Mouse (Mus musculus): Measurements from ENCODE around the gene Prtn3. TPM values are rescaled to one million over a fixed set of nuclear protein-coding genes. Genes with fewer than 3 reads are reported as not detected.
"Not testable (repeated sequence)": the region's sequence is repeated elsewhere in the genome, so short reads cannot be mapped to it uniquely, and the experiment has no call there.

Prtn3 gene
- polyA plus RNA-seq, 1 experiment from 2014 or later, result 5.6 TPM

DNA sequence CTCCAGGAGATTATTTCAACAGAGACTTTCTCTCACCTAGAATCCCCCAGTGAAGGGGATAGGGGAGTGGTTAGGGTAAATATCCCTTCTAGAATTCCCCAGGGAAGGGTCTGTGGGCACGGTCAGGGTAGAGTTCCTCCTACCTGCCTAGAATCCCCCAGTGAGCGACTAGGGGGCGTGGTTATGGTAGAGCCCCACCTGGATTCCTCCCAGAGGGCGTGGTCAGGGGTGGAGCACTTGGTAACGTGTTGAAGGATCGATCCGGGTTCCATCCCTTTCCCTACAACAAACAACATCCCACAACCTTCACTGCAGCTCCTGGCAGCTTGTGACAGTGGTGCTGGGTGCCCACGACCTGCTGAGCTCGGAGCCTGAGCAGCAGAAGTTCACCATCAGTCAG lies 6.4 kb downstream of the Prtn3 start:
- no peak overlapping the region for H3K4me2 ChIP-seq (replicated peaks)
- peaks cover 7% of the 10 kb centered on the region; the same call in 1 of the 2 replicates for H3K27me3 ChIP-seq
- no peaks in the 10 kb centered on the region for H3K9me3 ChIP-seq (replicated peaks)
- no peaks in the 10 kb centered on the region for H3K36me3 ChIP-seq
- no peak overlapping the region for H3K4me3 ChIP-seq (replicated peaks)
- H3K4me1 ChIP-seq, result peaks cover 42% of the 10 kb centered on the region
- no peak overlapping the region for H3K9ac ChIP-seq
- H3K27ac ChIP-seq (replicated peaks), result no peak overlapping the region
- 17% methylated on average over 9 of the region's 9 CpGs for WGBS
- no peak for ATAC-seq (ENCODE audit: insufficient number of reproducible peaks, low FRiP score, low TSS enrichment, low read depth)

DNA sequence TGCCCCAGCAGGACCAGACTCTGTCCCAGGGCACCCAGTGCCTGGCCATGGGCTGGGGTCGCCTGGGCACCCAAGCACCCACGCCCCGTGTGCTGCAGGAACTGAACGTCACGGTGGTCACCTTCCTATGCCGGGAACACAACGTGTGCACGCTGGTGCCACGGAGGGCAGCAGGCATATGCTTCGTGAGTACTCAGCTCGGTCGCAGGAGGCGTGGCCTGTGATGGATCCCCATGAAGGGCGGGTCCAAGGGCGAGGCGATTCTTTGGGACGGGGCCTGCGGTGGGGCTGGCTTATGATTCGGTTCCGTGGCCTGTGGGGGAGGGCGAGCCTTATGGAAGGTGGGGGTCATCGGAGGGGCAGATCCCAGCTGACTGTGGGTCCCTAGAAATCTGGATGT lies 7.7 kb downstream of the Prtn3 start:
- ATAC-seq (ENCODE audit: insufficient number of reproducible peaks, low FRiP score, low TSS enrichment, low read depth), result 0 out of 2 replicates have a peak, but pooled peaks have one; percentile 6
- Histone ChIP-seq H3K4me2 (replicated peaks) (peak overlapping the region; percentile 43), H3K36me3 (no peaks in the 10 kb centered on the region), H3K4me3 (replicated peaks) (peak overlapping the region; percentile 16), H3K4me1 (peaks cover 42% of the 10 kb centered on the region), H3K27ac (replicated peaks) (no peak overlapping the region), H3K27me3 (peaks cover 7% of the 10 kb centered on the region; the same call in 1 of the 2 replicates), H3K9ac (no peak overlapping the region), H3K9me3 (replicated peaks) (no peaks in the 10 kb centered on the region)
- 5% methylated on average over 22 of the region's 22 CpGs for WGBS

DNA sequence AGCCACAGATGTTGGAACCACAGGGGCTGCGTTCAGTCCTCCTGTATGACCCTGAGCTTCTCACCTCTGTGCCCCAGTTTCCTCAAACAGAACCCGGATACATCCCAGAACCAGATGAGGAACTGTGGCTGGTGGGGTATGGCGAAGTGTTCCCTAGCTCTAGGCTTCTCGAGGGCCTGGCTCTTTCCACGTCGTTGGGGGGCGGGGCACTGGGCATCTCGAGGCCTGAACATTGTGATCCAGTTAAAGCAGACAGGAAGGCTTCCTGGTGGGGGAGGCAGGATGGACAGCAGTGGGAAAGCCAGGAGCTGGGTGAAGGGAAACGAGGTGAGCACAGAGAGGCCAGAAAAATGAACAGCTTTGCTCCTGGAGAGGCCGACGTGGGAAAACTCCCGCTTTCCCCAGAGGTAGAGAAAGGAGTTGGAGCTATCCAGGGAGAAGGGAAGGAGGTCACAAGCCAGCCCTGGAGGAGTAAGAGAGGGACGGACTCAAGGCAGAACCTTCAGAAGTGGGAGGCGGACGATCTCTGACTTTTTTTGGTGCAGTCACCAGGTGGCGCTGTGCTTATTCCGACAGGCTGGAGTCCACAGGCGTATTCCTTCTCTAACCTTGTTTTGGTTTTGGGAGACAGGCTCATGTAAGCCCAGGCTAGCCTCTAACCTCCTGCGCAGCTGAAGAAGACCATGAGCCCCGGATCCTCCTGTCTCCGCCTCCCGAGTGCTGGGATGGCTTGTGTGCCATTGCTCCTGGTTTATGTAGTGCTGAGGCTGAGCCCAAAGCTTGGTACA lies 9.2 kb downstream of the Prtn3 start:
- Histone ChIP-seq H3K4me2 (replicated peaks) (no peak overlapping the region; the same call in 1 of the 2 replicates), H3K27me3 (peaks cover 7% of the 10 kb centered on the region; the same call in 1 of the 2 replicates), H3K4me1 (peaks cover 34% of the 10 kb centered on the region), H3K9ac (no peak overlapping the region), H3K4me3 (replicated peaks) (no peak overlapping the region), H3K36me3 (no peaks in the 10 kb centered on the region), H3K9me3 (replicated peaks) (no peaks in the 10 kb centered on the region), H3K27ac (replicated peaks) (no peak overlapping the region)
- WGBS, result 15% methylated on average over 22 of the region's 22 CpGs
- ATAC-seq (ENCODE audit: insufficient number of reproducible peaks, low FRiP score, low TSS enrichment, low read depth), result no peak

DNA sequence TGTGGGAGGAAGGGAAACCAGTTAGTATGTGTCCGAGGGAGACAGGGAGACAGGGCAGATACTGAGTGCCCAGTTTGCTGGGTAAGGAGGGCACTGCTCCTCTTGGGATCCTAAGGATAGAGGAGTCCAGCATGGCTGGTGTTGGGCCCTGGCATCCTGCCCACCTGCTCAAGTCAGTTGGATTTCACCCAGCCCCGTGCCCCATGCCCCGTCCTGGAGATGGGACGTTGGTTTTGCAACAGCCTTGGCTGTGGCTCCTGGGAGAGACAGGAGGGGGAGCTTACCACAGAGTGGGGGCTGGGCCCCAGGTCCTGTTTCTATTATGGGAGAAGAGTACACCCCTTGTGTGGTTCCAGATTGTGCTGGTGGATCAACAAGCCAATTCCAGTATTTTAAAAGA lies 10.2 kb downstream of the Prtn3 start:
- WGBS, result 69% methylated on average over 4 of the region's 4 CpGs
- Histone ChIP-seq H3K27me3 (peaks cover 7% of the 10 kb centered on the region; the same call in 1 of the 2 replicates), H3K36me3 (no peaks in the 10 kb centered on the region), H3K9me3 (replicated peaks) (no peaks in the 10 kb centered on the region), H3K4me2 (replicated peaks) (no peak overlapping the region), H3K4me3 (replicated peaks) (no peak overlapping the region), H3K4me1 (peaks cover 34% of the 10 kb centered on the region), H3K27ac (replicated peaks) (no peak overlapping the region), H3K9ac (no peak overlapping the region)
- ATAC-seq (ENCODE audit: insufficient number of reproducible peaks, low FRiP score, low TSS enrichment, low read depth), result no peak

DNA sequence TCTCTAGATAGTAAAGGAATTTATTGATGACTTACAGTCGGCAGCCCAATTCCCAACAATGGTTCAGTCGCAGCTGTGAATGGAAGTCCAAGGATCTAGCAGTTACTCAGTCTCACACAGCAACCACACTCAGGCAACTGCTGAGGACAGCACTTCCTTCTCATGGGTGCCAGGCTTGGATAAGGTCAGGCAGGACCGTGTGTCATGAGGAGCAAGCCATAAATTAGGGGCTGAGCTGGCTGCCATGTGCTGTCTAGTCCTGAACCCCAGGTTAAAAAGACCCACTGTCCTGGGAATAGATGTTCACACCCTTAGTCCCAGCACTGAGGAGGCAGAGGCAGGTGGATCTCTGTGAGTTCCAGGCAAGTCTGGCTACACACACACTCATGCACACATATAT lies 10.7 kb downstream of the Prtn3 start:
- not testable (repeated sequence) for H3K27me3 ChIP-seq; H3K4me2 ChIP-seq (replicated peaks); H3K9ac ChIP-seq; H3K27ac ChIP-seq (replicated peaks); H3K9me3 ChIP-seq (replicated peaks); H3K36me3 ChIP-seq; H3K4me3 ChIP-seq (replicated peaks); ATAC-seq (ENCODE audit: insufficient number of reproducible peaks, low FRiP score, low TSS enrichment, low read depth)
- H3K4me1 ChIP-seq, result peaks cover 34% of the 10 kb centered on the region
- 66% methylated on average over 3 of the region's 3 CpGs for WGBS

DNA sequence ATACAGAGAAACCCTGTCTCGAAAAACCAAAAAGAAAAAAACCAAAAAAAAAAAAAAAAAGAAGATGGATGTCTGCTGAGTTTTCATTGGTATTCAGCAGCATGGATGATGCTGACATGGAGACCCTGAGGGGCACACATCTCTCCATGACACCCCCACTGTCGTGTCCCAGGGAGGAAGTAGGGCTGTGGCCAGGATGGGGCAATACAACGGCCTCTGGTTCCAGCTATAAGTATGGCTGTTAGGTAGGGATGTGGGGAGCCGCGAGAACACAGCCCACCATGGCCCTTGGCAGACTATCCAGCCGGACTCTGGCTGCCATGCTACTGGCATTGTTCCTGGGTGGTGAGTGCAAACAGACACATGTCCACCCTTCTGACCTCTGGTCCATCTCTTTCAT lies 11.8 kb downstream of the Prtn3 start, which contains the start of gene Elane:
Elane (plus strand) TSS at position 194 of the 400 bp plus-strand sequence.
- Histone ChIP-seq H3K9ac (no peak within 1 kb of the TSS), H3K4me2 (replicated peaks) (no peak within 1 kb of the TSS), H3K9me3 (replicated peaks) (no peaks in the 10 kb centered on the region), H3K4me3 (replicated peaks) (no peak within 1 kb of the TSS), H3K27me3 (peaks cover 7% of the 10 kb centered on the region; the same call in 1 of the 2 replicates), H3K4me1 (peaks cover 27% of the 10 kb centered on the region), H3K27ac (replicated peaks) (no peak within 1 kb of the TSS), H3K36me3 (no peaks in the 10 kb centered on the region)
- ATAC-seq (ENCODE audit: insufficient number of reproducible peaks, low FRiP score, low TSS enrichment, low read depth), result no peak
- 78% methylated on average over 6 of the region's 6 CpGs for WGBS

DNA sequence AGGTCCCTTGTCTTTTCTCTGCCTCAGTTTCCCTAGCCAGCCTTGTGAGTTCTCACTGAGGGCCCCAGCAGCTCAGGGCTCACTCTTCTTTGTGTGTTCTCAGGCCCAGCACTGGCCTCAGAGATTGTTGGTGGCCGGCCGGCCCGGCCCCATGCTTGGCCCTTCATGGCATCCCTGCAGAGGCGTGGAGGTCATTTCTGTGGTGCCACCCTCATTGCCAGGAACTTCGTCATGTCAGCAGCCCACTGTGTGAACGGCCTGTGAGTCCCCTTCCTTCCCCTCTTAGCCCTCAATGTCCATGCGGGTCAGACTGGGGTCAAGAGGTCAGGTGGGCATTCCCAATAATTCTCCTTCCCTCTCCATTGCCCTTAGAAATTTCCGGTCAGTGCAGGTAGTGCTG lies 12.3 kb downstream of the Prtn3 start:
- H3K4me3 ChIP-seq (replicated peaks), result no peak overlapping the region
- no peaks in the 10 kb centered on the region for H3K9me3 ChIP-seq (replicated peaks)
- 80% methylated on average over 8 of the region's 8 CpGs for WGBS
- no peak overlapping the region for H3K4me2 ChIP-seq (replicated peaks)
- no peak overlapping the region for H3K9ac ChIP-seq
- no peak overlapping the region for H3K27ac ChIP-seq (replicated peaks)
- peaks cover 7% of the 10 kb centered on the region; the same call in 1 of the 2 replicates for H3K27me3 ChIP-seq
- H3K4me1 ChIP-seq, result peaks cover 25% of the 10 kb centered on the region
- ATAC-seq (ENCODE audit: insufficient number of reproducible peaks, low FRiP score, low TSS enrichment, low read depth), result no peak
- no peaks in the 10 kb centered on the region for H3K36me3 ChIP-seq

DNA sequence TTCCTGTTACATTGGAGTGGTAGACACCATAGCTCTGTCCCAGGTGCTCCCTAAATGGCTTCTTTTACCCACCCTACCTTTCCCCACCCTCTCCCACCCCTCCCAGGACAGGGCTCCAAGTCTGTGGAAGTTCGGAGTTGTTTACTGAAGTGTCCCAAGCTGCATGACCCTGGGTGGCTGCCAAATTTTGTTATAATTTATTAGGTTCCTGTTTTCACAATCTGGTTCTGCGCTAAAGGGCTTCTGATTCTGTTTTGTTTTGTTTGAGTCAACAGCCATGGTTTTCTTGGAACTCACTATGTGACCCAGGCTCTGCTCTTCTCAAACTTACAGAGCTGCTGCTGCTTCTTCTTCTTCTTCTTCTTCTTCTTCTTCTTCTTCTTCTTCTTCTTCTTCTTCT lies 15.1 kb downstream of the Prtn3 start:
- no peak for ATAC-seq (ENCODE audit: insufficient number of reproducible peaks, low FRiP score, low TSS enrichment, low read depth)
- no peak overlapping the region for H3K4me2 ChIP-seq (replicated peaks)
- WGBS, result 75% methylated on average over 2 of the region's 2 CpGs
- peaks cover 2% of the 10 kb centered on the region; the same call in 1 of the 2 replicates for H3K36me3 ChIP-seq
- H3K27ac ChIP-seq (replicated peaks), result no peak overlapping the region
- no peaks in the 10 kb centered on the region for H3K27me3 ChIP-seq
- no peaks in the 10 kb centered on the region for H3K9me3 ChIP-seq (replicated peaks)
- no peak overlapping the region for H3K9ac ChIP-seq
- H3K4me1 ChIP-seq, result 0 out of 2 replicates have a peak, but pooled peaks cover 4% of the 10 kb centered on the region
- no peak overlapping the region for H3K4me3 ChIP-seq (replicated peaks)

DNA sequence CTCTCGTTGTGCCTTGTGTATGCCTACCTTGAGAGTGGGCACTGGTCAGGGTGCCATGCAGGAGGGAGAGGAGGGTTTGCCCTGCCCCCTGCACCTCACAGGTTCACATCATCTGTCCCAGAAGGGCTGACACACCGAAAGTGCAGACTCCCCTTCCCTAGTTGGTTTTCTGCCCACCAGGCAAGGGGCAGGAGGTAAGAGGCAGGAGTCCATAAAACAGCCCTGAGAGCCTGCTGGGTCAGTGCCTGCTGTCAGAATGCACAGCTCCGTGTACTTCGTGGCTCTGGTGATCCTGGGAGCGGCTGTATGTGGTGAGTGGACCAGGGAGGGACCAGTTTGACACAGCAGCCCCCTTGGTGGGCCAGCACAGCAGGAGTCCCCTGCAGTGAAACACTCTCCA lies 16.4 kb downstream of the Prtn3 start, which contains the start of gene Cfd:
Cfd (plus strand) TSS at position 184 of the 400 bp plus-strand sequence.
- peaks cover 12% of the 10 kb centered on the region for H3K36me3 ChIP-seq
- WGBS, result 36% methylated on average over 5 of the region's 5 CpGs
- no peaks in the 10 kb centered on the region for H3K27me3 ChIP-seq
- H3K4me1 ChIP-seq, result 0 out of 2 replicates have a peak, but pooled peaks cover 4% of the 10 kb centered on the region
- no peak for ATAC-seq (ENCODE audit: insufficient number of reproducible peaks, low FRiP score, low TSS enrichment, low read depth)
- no peak within 1 kb of the TSS for H3K9ac ChIP-seq
- H3K4me2 ChIP-seq (replicated peaks), result no peak within 1 kb of the TSS
- H3K4me3 ChIP-seq (replicated peaks), result no peak within 1 kb of the TSS
- no peaks in the 10 kb centered on the region for H3K9me3 ChIP-seq (replicated peaks)
- H3K27ac ChIP-seq (replicated peaks), result no peak within 1 kb of the TSS

DNA sequence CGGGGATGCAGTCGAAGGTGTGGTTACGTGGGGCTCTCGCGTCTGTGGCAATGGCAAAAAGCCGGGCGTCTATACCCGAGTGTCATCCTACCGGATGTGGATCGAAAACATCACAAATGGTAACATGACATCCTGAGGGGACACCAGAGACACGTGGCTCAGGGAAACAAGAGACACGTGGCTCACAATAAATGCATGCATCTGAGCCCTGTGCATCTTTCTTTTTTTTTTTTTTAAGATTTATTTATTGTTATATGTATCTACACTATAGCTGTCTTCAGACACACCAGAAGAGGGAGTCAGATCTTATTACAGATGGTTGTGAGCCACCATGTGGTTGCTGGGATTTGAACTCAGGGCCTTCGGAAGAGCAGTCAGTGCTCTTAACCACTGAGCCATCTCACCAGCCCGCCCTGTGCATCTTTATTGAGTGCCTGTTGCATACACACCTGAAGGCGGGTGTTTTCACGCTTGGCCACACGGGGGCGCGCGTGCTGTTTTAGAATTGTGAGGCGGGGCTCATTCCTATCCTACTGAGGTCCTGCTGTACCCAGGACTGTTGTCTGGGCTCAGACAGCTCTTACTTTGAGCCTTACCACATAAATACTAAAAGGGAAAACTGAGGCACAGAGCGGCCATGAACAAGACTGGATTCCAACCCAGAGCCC lies 18.3 kb downstream of the Prtn3 start:
- not testable (repeated sequence) for H3K27ac ChIP-seq (replicated peaks)

DNA sequence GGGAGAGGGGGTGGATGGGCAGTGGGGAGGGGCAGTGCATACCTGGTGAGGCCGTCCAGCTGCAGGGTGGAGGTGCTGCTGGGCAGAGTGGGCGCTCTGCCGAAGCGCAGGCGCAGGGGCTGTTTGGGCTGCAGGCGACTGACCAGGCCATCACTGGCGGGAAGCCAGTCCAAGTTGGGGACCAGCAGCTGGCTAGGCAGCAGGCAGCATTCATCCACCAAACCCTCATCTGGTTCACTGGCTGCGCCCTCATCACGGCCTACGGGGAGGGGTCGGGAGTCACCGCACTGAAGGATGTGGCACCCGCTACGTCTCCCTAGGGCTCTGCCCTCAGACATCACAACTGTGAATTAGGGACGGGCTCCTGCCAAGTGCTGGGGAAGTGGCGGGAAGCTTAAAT lies 22.0 kb downstream of the Prtn3 start:
- Histone ChIP-seq H3K9me3 (replicated peaks) (no peaks in the 10 kb centered on the region), H3K4me1 (0 out of 2 replicates have a peak, but pooled peaks cover 4% of the 10 kb centered on the region), H3K27me3 (no peaks in the 10 kb centered on the region), H3K4me3 (replicated peaks) (no peak overlapping the region), H3K9ac (no peak overlapping the region), H3K27ac (replicated peaks) (no peak overlapping the region), H3K4me2 (replicated peaks) (no peak overlapping the region), H3K36me3 (peaks cover 63% of the 10 kb centered on the region)
- WGBS, result 88% methylated on average over 16 of the region's 16 CpGs
- no peak for ATAC-seq (ENCODE audit: insufficient number of reproducible peaks, low FRiP score, low TSS enrichment, low read depth)

More for the DNA sequence above, 18.3 kb downstream of the Prtn3 start:
- H3K9ac ChIP-seq; H3K27me3 ChIP-seq; H3K4me1 ChIP-seq; H3K4me3 ChIP-seq (replicated peaks); ATAC-seq (ENCODE audit: insufficient number of reproducible peaks, low FRiP score, low TSS enrichment, low read depth); H3K9me3 ChIP-seq (replicated peaks); H3K4me2 ChIP-seq (replicated peaks): not testable (repeated sequence)
- peaks cover 32% of the 10 kb centered on the region for H3K36me3 ChIP-seq
- WGBS, result 40% methylated on average over 22 of the region's 22 CpGs
